Mouse (Mus musculus): ENCODE results near the gene Patl1.

DNA sequence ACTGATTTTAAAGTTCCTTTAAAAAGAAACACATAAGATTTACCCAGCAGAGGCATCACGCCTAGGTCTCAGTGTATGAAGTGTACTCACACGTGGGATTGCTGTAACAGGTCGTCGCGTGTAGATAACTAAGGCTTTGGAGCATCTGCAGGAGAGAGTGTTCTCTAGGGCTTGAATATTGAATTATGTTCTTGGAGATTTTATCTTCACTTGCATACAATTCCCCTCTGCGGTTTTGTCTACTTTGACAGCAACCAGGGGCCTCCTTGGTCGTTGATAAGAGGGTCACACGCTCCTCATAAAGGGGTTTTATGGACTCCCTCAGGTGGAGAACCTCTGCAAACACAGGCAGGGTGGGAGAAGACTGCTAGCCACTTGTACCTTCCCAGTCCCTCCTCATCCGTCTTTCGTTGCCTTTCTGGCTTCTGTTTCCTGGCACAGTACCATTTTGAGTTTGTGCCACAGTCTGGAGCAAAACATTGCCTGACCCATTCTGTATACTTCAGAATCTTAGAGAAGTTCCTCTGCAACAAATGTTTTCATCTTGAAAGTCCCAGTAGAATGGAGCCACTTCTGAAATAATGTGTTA lies 80.3 kb downstream of the Patl1 start:
- TF ChIP-seq CTCF (IDR thresholded peaks at IDR 0.05; ENCODE audit: low read depth, low read length) (no peak), POLR2A (IDR thresholded peaks at IDR 0.05; ENCODE audit: insufficient read depth, low read length) (no peak), EP300 (IDR thresholded peaks at IDR 0.05; ENCODE audit: insufficient read depth, low read depth, low read length) (no peak)
